Mouse (Mus musculus) right cerebral cortex, adult 2 months (tissue): ENCODE results near the gene Spata21.
A peak's percentile ranks its signal among the peaks of the same experiment; 100 is the strongest.

ENCODE experiments used
- DNase-seq, 2 experiments: peaks; one replicate each; pipeline ENCODE4 v3.0.0; 2021 to 2022; ENCODE audit warnings: low spot score in 2 of 2

Spata21 gene

DNA sequence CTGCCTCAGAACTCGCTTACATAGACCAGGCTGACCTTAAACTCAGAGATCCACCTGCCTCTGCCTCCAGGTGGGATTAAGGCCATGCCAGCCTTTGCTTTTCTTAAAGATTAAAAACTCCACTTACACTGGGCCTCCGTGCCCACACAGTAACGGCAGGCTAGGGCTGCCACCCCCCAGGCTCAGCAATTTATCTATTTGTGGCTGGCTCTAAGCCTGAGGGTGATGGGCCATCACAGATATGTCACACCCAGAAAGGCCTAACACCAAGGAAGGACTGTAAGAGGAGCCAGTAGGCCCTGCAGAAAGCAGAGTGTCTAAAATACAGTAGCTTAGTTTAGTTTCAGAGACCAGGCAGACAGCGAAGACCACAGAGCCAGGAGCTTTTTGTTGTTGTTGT lies 14.0 kb upstream of the Spata21 start:
- no peak for DNase-seq

DNA sequence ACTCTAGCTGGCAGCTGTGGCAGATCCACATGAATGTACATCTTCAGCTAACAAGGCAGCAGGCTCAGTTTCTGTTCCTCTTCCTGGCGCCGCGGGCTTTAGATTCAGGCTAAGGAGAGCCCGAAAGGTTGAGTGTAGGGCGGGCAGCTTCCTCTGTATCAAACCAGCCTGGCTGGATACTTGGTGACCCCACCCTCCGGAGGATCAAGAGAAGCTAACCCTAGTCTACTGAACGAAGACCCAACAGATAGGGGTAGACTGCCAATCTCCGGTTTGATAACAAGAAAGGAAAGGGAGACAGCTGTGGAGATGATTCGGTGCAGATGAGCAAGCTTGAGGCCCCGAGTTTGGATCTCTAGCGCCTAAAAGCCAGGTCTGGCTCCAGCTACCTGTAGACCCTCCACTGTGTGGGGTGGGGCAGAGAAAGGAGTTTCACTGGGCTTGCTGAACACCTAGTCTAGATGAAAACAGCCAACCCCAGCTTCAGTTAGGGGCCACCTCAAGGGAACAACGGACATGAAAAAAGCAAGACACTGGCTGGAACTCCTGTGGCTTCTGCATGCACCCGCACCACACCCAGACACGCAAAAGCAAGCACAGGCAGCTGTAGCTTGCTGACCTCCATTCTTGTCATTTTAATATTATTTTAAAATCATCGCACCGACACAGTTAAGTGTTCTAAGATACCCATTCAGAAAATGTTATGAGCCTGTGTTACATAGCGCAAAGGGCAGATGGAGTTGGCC lies 11.2 kb upstream of the Spata21 start:
- peak in 1 of 2 experiments; percentile 27 for DNase-seq

DNA sequence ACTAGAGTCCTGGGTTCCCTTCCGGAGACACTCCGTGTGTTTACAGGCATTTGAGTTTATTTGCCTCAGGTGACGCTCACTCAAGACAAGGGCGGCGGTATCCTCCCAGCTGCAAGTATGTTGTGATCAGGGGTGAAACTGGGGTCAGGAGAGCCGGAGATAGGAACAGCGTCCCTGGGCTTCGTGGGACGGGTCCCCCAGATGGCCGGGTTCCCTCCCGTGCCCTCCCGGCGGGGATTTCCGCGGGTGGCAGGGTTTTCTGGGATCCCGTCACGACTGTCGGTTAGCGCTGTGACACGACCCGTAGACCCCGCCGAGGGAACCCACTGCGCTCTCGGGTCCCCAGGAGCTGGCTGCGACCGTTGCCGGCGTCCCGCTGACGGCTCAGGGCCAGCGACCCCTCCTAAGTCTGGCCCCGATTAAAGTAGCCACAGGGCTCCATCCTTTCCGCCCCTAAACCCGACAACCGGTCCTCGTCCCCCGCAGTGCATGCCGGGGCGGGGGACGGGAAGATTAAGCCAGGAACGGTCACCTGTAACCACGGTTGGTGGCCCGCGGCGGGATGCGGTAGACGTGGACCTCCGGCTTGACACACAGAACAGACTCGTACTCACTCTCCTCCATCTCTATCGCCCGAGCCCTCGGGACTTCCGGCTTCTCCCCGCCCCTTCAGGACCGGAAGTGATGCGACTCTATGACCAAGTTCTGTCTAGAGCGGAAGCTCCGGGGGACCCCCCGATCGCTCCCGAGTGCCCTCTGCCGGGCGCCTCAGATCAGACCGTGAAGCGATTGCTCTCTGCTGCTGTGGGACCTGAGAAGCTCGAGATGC lies 10.2 kb upstream of the Spata21 start, which contains the start of gene Necap2:
TSS of gene Necap2 (minus strand) at position 677 of the 829 bp plus-strand sequence.
- peak; percentile 94 for DNase-seq

DNA sequence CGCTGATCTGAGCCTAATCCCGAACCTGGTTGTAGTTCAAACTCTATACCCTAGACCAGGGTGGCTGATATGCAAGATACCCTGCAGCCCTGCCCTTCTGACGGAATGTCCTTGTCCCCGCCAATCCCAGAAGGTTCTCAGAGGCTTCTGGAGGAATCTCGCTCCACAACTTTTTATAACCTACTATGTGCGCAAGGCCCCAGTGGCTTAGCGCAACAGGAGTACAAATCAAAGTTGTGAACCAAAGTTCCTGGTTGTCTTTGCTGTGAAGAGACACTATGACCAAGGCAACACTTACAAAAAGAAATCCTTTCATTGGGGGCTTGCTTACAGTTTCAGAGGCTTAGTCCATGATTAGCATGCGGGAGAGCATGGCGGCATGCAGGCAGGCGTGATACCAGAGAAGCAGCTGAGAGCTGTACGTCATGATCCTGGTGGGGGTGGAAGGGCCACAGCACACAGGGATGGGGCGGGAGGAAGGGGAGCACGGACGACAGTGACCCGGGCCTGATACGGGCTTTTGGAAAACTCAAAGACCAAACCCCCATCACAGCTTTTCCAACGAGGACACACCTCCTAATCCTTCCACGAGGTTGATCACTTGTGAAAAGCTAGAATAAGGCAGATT lies 9.5 kb upstream of the Spata21 start:
- DNase-seq: no peak

DNA sequence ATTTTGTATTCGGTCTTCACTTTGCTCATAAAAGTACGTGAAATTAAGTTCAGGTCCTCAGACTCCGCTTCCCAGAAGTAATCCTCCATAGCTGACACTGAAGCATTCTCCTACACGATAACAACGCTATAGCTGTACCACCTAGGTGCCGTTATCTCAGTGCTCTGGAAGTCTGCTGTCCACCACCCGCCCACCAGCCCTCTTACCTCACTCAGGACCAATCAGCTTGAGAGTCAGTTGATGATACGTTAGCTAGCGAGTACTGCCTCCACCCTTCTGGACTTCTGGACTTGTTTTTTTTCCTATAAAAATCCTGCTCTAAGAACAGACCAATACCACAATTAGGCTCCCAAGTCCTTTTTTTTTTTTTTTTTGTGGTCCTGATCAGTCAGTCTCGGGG lies 1.3 kb upstream of the Spata21 start:
- no peak for DNase-seq

DNA sequence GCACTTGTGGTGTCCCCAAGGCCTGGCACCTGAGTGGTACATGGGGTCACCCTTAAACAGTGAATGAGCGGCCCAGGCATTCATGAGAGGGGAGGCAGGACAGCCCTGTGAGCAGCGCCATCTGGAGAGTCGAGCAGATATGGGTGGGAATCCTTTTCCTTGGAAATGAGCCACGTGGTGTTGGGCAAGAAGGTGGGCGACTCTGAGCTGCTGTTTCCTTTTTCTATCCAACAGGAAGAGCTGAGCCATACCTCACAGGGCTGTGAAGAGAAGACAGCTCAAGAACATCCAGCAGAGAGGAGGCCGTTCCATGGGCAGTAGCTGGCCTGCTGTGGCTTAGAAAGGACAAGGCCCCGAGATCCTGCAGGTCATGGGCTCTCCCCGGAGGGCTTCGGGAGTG lies 581 bp downstream of the Spata21 start:
- DNase-seq: peak; percentile 59 to 62

DNA sequence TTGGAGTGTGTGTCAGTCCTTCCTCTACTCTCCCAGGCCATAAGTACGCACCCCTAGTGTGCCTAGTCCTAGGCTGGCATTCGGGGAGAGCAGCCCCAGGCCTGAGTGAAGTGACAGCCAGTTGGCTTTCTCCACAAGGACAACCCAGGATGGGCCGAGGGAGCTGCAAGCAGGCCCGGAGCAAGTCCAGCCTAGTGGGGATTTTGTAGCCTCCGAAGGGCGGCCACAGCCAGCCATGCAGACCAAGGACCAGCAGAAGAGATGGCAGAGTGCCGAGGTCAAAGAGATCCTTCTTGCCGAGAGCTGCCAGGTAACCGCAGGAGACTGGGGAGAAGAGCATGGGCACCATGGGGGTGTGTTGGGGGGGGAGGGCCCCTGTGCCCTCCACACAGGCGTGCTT lies 6.9 kb downstream of the Spata21 start:
- DNase-seq: no peak

DNA sequence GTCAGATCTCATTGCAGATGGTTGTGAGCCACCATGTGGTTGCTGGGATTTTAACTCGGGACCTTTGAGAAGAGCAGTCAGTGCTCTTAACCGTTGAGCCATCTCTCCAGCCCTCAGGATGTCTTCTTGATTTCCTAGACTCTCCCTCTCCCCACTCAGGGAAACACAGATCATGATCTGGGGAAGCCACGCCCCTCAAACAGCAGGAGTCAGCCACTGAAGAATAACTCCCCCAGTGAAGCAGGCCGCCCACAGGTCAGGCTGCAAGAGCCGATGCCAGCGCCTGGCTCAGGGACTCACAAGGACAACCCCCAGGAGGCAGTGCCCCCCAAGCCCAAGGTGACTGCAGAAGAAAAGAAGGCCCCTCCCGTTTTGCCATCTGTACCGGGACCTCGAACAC lies 8.6 kb downstream of the Spata21 start:
- DNase-seq: no peak

DNA sequence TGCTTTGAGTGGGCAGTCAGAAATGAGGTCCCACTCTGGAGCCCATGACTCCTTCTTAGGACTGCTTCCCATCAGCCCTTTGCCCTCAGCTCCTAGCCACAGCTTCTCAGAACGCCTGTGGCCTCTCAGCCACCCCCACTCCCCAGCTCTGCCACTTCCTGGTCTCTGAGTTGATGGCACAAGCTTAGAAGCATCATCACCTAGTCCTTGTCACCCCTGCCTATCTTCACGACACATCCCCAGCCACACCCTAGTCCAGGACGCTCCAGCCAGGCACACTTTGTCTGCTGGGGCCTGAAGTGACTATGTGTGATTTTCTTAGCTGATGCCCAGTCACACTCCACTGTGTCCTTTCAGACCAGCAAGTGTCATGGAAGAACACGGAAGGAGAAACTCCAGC lies 10.8 kb downstream of the Spata21 start:
- DNase-seq: no peak

DNA sequence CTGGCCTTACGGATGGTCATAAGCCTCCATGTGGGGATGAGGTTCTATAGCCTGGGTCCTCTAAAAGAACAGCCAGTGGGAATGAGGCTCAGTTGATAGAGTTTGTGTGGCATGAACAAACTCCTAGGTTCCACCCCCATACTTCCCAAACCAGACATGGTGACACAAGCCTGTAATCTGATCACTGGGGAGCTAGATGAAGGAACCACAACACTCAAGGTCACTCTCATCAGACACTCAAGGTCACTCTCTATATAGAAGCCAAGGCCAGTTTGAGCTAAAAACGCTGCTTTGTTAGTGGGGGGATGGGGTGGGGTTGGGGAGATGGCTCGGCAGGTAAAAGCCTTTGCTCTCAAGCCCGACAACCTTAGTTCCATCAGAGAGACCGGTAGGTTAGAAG lies 11.8 kb downstream of the Spata21 start:
- no peak for DNase-seq

DNA sequence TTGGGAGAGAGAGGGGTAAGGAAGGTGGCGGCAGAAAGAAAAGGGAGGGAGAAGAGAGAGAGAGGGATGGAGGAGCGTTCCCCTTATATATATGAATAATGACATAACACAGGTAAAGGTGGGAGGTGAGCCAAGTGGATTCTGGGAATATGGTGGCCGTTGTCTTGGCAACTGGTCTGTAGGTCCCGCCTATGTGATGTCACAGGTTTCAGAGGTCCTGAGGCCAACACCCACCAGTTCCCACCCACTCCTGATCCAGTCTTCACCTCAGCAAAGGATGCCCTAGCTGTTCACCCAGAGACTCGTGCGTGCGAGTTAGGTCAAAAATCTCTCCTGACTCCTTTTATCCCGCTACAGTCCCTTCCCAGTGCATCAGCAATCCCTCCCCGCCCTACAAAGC lies 13.2 kb downstream of the Spata21 start:
- no peak for DNase-seq

DNA sequence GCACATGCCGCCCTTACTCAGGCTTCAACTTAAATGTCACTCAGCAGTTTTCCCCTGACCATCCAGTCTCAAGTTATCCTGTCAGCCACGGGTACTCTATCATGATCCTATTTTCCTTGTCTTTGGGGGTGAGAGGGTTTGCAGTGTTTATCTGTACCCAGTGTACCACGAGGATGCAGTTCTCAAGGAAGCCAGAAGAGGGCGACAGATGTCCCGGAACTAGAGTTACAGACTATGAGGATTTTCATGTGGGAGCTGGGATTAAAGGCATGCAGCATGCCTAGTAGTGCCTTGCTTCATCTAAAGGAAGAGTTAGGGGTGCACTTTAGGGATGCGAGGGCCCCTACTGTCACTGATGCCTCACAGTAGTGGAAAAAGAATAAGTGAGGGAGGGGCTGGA lies 13.7 kb downstream of the Spata21 start:
- no peak for DNase-seq

DNA sequence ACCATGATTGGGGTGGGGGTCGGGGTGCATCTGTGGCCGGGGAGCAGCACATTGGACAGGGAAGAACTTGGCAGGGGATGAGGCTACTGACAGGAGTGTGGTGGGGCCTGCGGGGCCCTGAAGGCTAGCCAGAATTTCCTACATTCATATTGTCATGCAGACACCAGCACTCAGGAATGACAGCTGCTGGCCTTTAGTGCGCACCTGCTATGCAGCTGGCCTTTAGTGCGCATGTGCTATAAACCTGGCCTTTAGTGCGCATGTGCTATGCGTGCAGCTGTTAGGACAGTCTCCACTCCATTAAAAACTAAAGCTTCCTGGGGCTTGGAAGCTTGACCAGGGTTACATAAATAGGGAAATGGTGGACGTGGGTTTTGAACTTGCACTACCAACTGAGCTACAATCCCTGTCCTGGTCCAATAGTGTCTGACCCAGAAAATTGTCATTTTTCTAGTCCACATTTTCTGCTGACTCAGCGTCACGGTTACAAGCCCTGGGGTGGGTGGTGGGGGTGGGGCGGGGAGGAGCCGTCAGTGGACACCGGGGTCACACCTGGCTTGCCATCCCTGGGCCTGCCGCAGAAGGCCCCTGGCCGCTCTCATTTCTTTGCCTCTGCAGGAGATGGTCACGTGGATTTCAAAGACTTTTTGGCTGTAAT lies 18.5 kb downstream of the Spata21 start:
- DNase-seq: no peak

DNA sequence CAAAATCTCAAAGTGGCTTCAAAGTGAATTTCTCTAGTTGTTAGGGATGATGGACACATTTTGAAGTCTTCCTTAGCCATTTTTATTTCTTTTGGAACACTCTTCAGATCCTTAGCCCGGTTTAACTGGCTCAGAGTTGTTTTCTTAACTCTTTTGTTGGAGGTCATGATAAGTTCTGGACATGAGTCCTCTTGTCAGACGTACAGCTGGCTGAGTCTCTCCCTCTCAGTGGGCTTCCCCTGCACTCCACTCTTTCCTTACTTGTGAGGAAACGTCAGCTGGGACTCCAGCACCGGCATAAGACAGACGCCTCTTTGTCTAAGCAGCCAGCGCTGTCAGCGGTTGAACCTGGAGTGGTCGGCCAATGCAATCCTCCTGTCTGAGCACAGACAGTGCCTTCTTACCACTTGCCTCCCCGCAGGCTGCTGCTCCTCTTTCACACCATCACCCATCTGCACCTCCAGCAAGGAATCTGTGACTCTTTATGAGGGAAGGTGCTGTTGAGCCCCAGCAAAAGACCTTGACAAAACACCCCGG lies 20.1 kb downstream of the Spata21 start:
- DNase-seq: no peak

DNA sequence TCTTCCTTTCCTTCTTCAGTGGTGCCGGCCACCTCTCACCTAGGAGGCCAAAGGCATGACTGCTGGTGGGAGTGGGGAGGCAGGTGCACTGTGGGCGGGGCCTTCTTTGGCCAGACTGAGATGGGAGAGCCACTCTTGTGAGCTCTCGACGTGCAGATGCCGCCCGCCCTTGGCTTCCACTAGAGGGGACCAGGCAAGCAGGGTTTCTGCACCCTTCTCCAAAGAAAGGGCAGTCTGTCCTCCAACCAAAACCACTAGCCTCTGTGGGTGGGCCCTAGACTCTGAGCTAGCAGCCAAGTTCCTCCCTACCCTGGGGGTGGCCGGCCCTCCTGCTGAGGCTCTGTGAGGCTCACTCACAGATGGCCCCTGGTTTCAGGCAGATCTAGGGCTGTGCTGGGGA lies 25.7 kb downstream of the Spata21 start:
- DNase-seq: no peak

DNA sequence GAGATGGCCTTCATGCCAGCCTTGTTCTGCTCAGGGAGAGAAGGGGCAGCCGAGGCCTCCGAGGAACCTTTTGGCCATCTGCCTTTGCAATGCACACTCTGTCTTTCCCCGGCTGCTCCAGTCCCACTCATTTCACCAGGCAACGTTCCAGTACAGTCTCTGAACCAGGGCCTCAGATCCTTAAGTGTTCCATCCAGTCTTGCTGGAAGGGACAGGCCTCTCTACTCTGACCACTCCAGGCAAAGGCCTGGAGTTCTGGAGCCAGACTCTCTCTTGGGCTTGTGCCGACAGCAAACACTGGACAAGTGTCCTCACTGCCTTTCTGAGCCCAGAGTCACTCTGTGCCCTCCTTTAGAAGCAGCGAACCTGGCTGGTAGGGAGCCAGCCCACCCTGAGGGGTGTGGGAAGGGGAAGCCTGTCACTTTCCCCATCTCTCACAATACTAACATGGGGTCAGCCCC lies 26.4 kb downstream of the Spata21 start:
- DNase-seq: peak in 1 of 2 experiments; percentile 44

DNA sequence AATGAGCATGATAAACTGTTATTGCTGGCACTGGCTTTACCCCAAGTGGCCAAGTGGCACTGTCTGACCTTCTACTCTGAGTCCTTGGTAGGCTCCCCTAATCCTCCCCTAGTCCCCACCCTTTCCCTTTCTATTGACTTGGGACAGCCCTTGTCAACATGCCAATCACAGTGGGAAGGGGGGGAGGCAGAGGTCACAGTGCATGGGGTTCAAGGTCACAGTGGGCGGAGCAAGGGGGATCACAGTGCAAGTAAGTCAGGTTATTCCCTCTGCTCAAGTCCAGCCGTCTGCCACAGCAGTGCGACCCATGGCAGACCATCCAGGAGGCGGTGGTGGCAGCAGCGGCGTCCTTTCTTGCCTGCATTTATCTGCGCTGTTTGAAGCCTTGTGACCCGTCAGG lies 27.3 kb downstream of the Spata21 start:
- no peak for DNase-seq

DNA sequence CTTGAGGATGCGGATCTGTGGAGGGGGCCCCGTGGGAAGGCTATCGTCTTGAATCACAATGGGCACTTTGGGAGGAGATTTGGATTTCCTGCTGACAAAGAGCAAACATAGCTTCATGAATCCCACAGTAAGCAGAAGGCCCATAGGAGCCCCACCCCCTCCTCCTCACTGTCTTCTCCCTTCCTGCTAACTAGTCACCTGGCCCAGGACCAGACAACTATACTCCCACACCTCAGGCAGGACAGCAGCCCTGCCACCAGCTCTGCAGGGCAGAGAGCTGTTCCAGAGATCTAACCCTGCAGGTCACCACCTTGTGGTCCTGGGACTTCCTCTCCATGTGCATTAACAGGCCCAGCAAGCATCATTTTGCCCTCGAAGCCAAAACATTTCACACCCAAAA lies 30.6 kb downstream of the Spata21 start:
- DNase-seq: no peak

DNA sequence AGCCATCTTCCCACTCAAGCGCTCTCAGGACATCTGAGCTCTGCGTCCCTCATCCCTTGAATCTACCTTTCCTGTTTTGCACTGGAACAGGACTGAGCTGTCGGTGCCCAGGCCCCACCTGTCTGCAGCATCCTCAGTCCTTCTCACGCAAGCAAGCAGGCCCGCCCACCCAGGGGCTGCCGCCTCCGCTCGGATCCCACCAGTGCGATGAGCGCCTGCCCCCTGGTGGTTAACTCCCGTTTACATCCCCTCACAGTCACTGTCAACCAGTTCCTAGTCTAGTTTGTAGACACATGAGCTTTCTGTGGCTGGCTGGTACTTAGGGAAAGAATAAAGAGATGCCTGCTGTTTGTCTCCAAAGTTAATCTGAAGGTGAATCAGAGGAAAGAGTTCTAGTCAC lies 32.6 kb downstream of the Spata21 start:
- peak; percentile 80 to 83 for DNase-seq

DNA sequence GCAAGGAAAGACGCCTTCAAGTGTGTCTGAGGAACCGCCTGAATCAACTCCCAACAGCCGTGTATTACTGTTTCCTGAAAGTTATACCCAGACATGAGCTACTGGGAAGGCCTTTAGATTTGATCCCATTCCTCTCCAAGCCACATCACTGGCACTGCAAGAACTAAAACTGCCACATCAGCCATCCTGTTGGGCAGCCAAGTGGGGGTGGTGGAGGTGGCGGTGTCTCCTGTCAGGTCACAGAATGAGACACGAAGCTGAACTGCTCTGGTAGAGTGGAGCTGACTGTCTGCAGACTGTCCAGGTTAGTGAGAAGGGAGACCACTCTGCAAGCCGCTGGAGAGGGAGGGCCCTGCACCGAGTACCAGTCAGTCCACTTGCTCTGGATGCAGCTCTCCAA lies 34.5 kb downstream of the Spata21 start:
- DNase-seq: no peak

DNA sequence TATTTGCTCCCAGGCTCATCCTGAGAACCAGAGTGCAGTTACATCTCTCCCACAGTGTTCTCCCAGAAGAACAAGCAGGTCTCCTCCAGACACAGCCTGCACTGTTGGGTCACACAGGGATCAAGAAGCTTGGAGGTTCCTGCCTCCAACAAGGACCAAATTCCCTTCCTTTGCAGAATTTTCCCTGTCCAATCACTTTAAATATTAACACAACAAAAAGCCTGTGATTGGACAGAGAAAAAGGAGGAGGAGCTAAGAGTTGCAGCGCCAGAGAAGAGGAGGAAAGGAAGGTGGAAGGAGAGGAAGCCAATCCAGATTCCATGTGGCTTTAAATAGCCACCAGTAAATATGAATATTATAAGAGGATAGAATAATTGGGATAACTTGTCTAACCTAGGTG lies 34.9 kb downstream of the Spata21 start:
- DNase-seq: no peak

DNA sequence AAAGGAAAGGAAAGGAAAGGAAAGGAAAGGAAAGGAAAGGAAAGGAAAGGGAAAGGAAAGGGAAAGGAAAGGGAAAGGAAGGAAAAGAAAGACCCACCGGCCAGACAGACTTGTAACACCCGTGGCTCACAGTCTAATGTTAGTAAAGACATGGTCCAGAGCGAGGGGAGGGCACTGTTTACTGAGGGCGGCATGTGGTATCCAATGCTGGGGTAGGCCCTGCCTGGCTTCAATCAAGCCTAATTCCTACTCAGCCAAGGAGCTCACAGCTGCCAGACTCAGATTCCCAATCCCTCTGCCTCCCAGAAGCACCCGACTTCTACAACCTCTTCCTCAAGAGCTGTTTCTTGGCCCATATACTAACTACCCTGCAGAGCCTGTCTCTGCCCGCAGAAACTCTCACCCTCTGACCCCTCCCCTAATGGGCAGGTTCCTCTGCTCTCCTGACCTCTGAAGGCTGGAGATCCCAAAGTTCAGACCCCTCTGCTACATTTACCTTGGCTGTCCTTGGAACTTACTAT lies 41.1 kb downstream of the Spata21 start:
- DNase-seq: no peak
